Mouse (Mus musculus) ES-Bruce4 (cell line): ENCODE measurements around the gene Eif3f.

ENCODE experiments used
- CTCF ChIP-seq: IDR thresholded peaks from one replicate; pipeline ENCODE4 v1.8.1; 2011; ENCODE audit warnings: low read depth, low read length
- EP300 ChIP-seq: IDR thresholded peaks from 2 replicates; pipeline ENCODE4 v1.6.1; 2011; ENCODE audit warnings: low read depth, low read length; ENCODE audit not compliant: insufficient read depth

- TF ChIP-seq CTCF (no peak), EP300 (no peak)
Observed at GRCm38 (mm10) chr7:108928280-108929188, 5.7 kb upstream of the Eif3f start.
